Mouse (Mus musculus) bone marrow macrophage, adult 2 months (primary cell): ENCODE measurements at regions not wholly inside any gene's neighbourhood (a gene's known extent, or its start where the extent isn't known, plus 50 kb on each side); places are given as distances from the start of the nearest gene placed in this dataset.

Experiments
- CTCF ChIP-seq: IDR thresholded peaks from 2 replicates; pipeline ENCODE4 v1.5.1; 2012; ENCODE audit warnings: low read depth, mild to moderate bottlenecking, low read length, moderate library complexity
- POLR2A ChIP-seq: IDR thresholded peaks from 2 replicates; pipeline ENCODE4 v1.6.1; 2012; ENCODE audit warnings: mild to moderate bottlenecking, low read depth, low read length, borderline replicate concordance

- TF ChIP-seq CTCF (no peak), POLR2A (no peak)
Observed at GRCm38 (mm10) chr16:73821387-73822338, 590.0 kb downstream of the Robo2 start.
